Mouse (Mus musculus) liver, embryonic 13.5 days (tissue): ENCODE data around the gene Rhobtb1. TPM values are rescaled to one million over a fixed set of nuclear protein-coding genes. Genes with fewer than 3 reads are reported as not detected.
A peak's percentile ranks its signal among the peaks of the same experiment; 100 is the strongest.

Source experiments
- ATAC-seq: fragments of 200-750 bp; cut with Nextera tagmentation; 2 replicates; pipeline ENCODE4 v1.8.0; 2017; ENCODE audit warnings: low read depth, mild to moderate bottlenecking, moderate number of reproducible peaks, moderate library complexity
- DNase-seq: peaks from one replicate; pipeline ENCODE4 v3.0.0; 2022
- H3K27ac ChIP-seq: fragments of 300-500 bp; sonication (generic); 2 replicates; pipeline ENCODE4 v1.5.1; 2015; ENCODE audit warnings: moderate library complexity, mild to moderate bottlenecking, inconsistent platforms
- H3K27me3 ChIP-seq: fragments of 300-500 bp; sonication (generic); 2 replicates; pipeline ENCODE4 v1.6.1; 2015; ENCODE audit warnings: mild to moderate bottlenecking, inconsistent platforms
- H3K36me3 ChIP-seq: fragments of 300-500 bp; sonication (generic); 2 replicates; pipeline ENCODE4 v1.6.1; 2015; ENCODE audit warnings: mild to moderate bottlenecking, inconsistent platforms
- H3K4me1 ChIP-seq: fragments of 300-500 bp; sonication (generic); replicated peaks from 2 replicates; pipeline ENCODE4 v1.6.1; 2015; ENCODE audit warnings: inconsistent platforms
- H3K4me2 ChIP-seq: fragments of 300-500 bp; sonication (generic); 2 replicates; pipeline ENCODE4 v1.6.1; 2015; ENCODE audit warnings: inconsistent platforms, mild to moderate bottlenecking, moderate library complexity
- H3K4me3 ChIP-seq: fragments of 300-500 bp; sonication (generic); replicated peaks from 2 replicates; pipeline ENCODE4 v1.5.1; 2015; ENCODE audit warnings: mild to moderate bottlenecking, inconsistent platforms
- H3K9ac ChIP-seq: fragments of 300-500 bp; sonication (generic); 2 replicates; pipeline ENCODE4 v1.6.1; 2015; ENCODE audit warnings: mild to moderate bottlenecking, inconsistent platforms
- H3K9me3 ChIP-seq: fragments of 300-500 bp; sonication (generic); replicated peaks from 2 replicates; pipeline ENCODE4 v1.6.1; 2016; ENCODE audit warnings: inconsistent platforms
- WGBS: fragments of 180-500 bp; shearing (Covaris S2); methylation state at CpG from one replicate; pipeline ENCODE4 v1.1.7; 2015; ENCODE audit not compliant: insufficient replicate concordance; 5-methylcytosine and 5-hydroxymethylcytosine counted together
- polyA plus RNA-seq: library from polyadenylated mRNA; unstranded; fragments of >200 nt; fragmentation: Nextera tagmentation; extraction: Ambion mirVana; gene quantifications from 2 replicates; pipeline ENCODE4 v1.2.1, GENCODE M21; 2015

Rhobtb1 gene
- polyA plus RNA-seq, 1 experiment from 2014 or later, result 7.2 TPM

DNA sequence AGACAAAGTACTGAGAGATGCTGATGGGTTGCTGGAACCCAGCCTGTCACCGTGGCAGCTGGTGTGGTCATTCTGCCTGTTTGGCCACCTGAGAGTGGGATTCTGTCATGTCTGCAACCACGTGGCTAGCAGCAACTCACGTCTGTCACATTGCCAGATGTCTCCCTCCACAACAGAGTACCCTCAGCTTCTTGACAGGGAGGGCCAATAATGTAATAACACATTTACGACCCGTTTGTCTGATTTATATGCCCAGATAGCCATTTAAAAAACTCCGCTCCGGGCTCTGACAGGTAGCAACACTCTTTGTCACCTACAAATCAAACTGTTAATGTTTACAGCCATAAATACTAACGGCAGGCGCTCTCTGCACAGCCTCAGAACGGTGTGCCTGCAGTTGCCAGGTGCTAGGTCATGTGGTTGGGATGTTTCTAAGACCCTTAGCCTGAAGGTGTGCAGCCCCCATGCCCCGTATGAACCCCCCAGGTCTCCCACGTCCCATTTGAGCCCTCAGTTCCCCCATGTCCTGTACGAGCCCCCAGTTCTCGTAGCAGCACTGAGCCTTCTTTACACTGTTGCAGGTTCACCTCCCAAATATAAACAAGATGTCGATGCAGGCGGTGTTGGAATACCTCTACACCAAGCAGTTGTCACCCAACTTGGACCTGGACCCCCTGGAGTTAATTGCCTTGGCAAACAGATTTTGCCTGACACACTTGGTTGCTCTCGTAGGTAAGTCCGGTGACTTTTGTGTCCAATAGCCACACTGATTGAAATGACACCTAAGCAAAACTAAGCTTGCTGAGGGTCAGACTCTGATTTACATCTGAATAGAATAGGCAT is 127.8 kb downstream of the Rhobtb1 start:
- WGBS, result 73% methylated on average over 18 of the region's 18 CpGs
- Histone ChIP-seq H3K27ac (no peak overlapping the region), H3K9me3 (no peaks in the 10 kb centered on the region), H3K36me3 (peaks cover 24% of the 10 kb centered on the region), H3K9ac (no peak overlapping the region), H3K4me3 (no peak overlapping the region), H3K27me3 (no peaks in the 10 kb centered on the region), H3K4me1 (no peaks in the 10 kb centered on the region), H3K4me2 (no peak overlapping the region)
- ATAC-seq (no peak), DNase-seq (no peak)

- H3K9me3 ChIP-seq, result no peaks in the 10 kb centered on the region
- H3K4me3 ChIP-seq, result no peak overlapping the region
- WGBS, result 82% methylated on average over 7 of the region's 7 CpGs
- no peaks in the 10 kb centered on the region for H3K4me1 ChIP-seq
- no peaks in the 10 kb centered on the region for H3K27me3 ChIP-seq
- peaks cover 24% of the 10 kb centered on the region for H3K36me3 ChIP-seq
- no peak overlapping the region for H3K27ac ChIP-seq
- DNase-seq (no peak), ATAC-seq (no peak)
- H3K9ac ChIP-seq, result no peak overlapping the region
- no peak overlapping the region for H3K4me2 ChIP-seq
Observed at GRCm38 (mm10) chr10:69279607-69279978, 128.4 kb downstream of the Rhobtb1 start.

- H3K27ac ChIP-seq, result no peak overlapping the region
- no peak for DNase-seq
Observed at GRCm38 (mm10) chr10:69286939-69287338, 135.7 kb downstream of the Rhobtb1 start.

DNA sequence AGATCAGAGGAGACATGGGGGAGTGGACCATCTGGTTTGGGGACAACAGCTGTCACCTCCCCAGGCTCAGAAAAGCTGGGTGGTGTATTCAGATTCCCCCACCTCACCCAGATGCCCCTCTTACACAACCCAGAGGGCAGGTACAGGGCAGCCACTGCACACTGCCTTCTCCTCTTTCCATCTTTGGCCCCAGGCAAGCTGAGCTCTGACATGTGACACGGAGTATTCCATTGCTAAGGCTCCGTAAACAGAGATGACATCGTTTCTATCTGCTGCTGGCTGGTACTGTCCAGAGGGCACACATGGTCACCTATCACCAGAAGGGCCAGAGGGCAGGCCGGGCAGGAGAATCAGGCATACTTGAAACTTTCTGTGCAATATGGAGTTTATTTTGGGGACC is 136.9 kb downstream of the Rhobtb1 start:
- ATAC-seq, result 0 out of 2 replicates have a peak, but pooled peaks have one; percentile 43
- H3K4me3 ChIP-seq, result no peak overlapping the region
- DNase-seq, result no peak

More at GRCm38 (mm10) chr10:69286939-69287338, 135.7 kb downstream of the Rhobtb1 start:
- H3K9ac ChIP-seq, result no peak overlapping the region
- no peaks in the 10 kb centered on the region for H3K9me3 ChIP-seq
- peaks cover 3% of the 10 kb centered on the region; the same call in 1 of the 2 replicates for H3K4me1 ChIP-seq
- peaks cover 24% of the 10 kb centered on the region for H3K36me3 ChIP-seq
- no peak overlapping the region for H3K4me3 ChIP-seq
- no peaks in the 10 kb centered on the region for H3K27me3 ChIP-seq
- 91% methylated on average over 3 of the region's 3 CpGs for whole genome bisulfite sequencing
- no peak for ATAC-seq
- no peak overlapping the region for H3K4me2 ChIP-seq

DNA sequence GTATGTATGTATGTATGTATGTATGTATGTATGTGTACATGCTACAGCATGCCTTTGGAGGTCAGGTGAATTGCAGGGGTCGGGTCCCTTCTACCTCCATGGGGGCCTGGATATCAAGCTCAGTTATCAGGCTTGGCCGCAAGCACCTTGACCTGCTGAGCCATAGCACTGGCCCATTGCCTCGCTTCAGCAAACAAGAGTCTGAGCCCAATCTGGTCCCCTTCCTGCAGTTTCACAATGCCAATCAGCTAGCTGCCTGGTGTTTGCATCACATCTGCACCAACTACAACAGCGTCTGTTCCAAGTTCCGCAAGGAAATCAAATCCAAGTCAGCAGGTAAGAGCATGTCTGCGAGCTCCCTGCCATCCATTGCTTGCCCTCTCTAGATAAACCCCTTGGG is 137.5 kb downstream of the Rhobtb1 start:
- no peak for ATAC-seq
- Histone ChIP-seq H3K4me3 (no peak overlapping the region), H3K27ac (no peak overlapping the region), H3K27me3 (no peaks in the 10 kb centered on the region), H3K9ac (no peak overlapping the region), H3K4me2 (no peak overlapping the region), H3K9me3 (no peaks in the 10 kb centered on the region), H3K4me1 (peaks cover 3% of the 10 kb centered on the region; the same call in 1 of the 2 replicates), H3K36me3 (peaks cover 14% of the 10 kb centered on the region; the same call in 1 of the 2 replicates)
- WGBS, result 63% methylated on average over 6 of the region's 6 CpGs
- no peak for DNase-seq

More for the DNA sequence above, 136.9 kb downstream of the Rhobtb1 start:
- no peaks in the 10 kb centered on the region for H3K27me3 ChIP-seq
- H3K9ac ChIP-seq, result no peak overlapping the region
- no peaks in the 10 kb centered on the region for H3K9me3 ChIP-seq
- peaks cover 16% of the 10 kb centered on the region for H3K36me3 ChIP-seq
- no peak overlapping the region for H3K4me2 ChIP-seq
- H3K4me1 ChIP-seq, result peaks cover 3% of the 10 kb centered on the region; the same call in 1 of the 2 replicates
- no peak overlapping the region for H3K27ac ChIP-seq
- WGBS, result 72% methylated on average over 4 of the region's 4 CpGs

DNA sequence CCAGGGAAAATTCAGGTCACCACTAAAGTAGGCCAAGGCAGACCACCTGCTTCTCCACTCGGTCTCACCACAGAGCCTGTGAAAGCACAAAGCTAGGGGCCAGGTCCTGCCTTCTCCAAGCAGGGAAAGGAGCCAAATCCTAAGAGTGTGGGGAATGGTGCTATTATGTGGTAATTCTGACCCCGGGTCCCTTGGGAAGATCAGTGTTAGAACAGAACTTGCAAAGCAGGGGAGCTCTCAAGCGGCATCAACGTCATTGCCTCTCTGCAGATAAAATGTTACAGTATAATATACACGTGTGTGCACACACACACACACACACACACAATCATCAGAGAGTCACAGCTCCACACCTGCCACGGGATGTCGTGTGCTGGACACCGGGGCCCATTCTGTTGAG is 139.5 kb downstream of the Rhobtb1 start:
- peaks cover 9% of the 10 kb centered on the region; the same call in 1 of the 2 replicates for H3K36me3 ChIP-seq
- DNase-seq, result no peak
- no peak overlapping the region for H3K4me3 ChIP-seq
- no peak overlapping the region for H3K4me2 ChIP-seq
- no peaks in the 10 kb centered on the region for H3K9me3 ChIP-seq
- no peaks in the 10 kb centered on the region for H3K27me3 ChIP-seq
- 77% methylated on average over 8 of the region's 8 CpGs for WGBS
- no peak overlapping the region for H3K9ac ChIP-seq
- ATAC-seq, result no peak
- H3K27ac ChIP-seq, result no peak overlapping the region
- H3K4me1 ChIP-seq, result peaks cover 3% of the 10 kb centered on the region; the same call in 1 of the 2 replicates

DNA sequence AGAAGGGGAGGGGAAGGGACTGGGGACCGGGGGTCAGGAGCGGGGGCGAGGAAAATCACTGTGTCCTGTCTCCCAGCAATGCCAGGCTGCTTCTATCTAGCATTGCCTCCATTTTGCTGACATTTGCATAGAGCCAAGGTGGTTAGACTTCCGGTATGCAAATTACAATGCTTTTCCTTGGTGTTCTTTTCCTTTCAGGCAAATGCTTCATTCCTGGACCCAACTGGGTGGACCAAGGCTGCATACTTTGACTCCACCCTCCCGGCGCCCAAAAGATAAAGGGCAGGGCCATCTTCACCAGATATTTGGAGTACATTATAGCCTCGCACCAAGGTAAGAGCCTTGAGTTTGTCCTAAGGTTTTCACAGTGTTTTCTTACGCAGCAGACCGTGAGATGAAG is 144.7 kb downstream of the Rhobtb1 start:
- DNase-seq, result no peak
- Histone ChIP-seq H3K27me3 (no peaks in the 10 kb centered on the region), H3K4me3 (no peak overlapping the region), H3K9me3 (no peaks in the 10 kb centered on the region), H3K4me2 (no peak overlapping the region), H3K27ac (no peak overlapping the region), H3K9ac (no peak overlapping the region), H3K4me1 (no peaks in the 10 kb centered on the region), H3K36me3 (no peaks in the 10 kb centered on the region)
- ATAC-seq, result no peak
- 74% methylated on average over 9 of the region's 9 CpGs for WGBS

GRCm38 (mm10) chr10:69299985-69300384 is 148.8 kb downstream of the Rhobtb1 start:
- no peaks in the 10 kb centered on the region for H3K36me3 ChIP-seq
- no peak for ATAC-seq
- H3K9ac ChIP-seq, result no peak overlapping the region
- H3K4me1 ChIP-seq, result peaks cover 12% of the 10 kb centered on the region
- 68% methylated on average over 7 of the region's 7 CpGs for WGBS
- H3K27me3 ChIP-seq, result no peaks in the 10 kb centered on the region
- no peak overlapping the region for H3K4me2 ChIP-seq
- no peak for DNase-seq
- H3K9me3 ChIP-seq, result no peaks in the 10 kb centered on the region
- no peak overlapping the region for H3K27ac ChIP-seq
- H3K4me3 ChIP-seq, result no peak overlapping the region

GRCm38 (mm10) chr10:69302667-69303066 is 151.4 kb downstream of the Rhobtb1 start:
- no peak overlapping the region for H3K27ac ChIP-seq
- no peak overlapping the region for H3K4me3 ChIP-seq
- no peaks in the 10 kb centered on the region for H3K27me3 ChIP-seq
- no peak overlapping the region for H3K4me2 ChIP-seq
- 67% methylated on average over 3 of the region's 3 CpGs for WGBS
- DNase-seq (no peak), ATAC-seq (no peak)
- peaks cover 31% of the 10 kb centered on the region for H3K4me1 ChIP-seq
- no peaks in the 10 kb centered on the region for H3K9me3 ChIP-seq
- no peak overlapping the region for H3K9ac ChIP-seq
- no peaks in the 10 kb centered on the region for H3K36me3 ChIP-seq

DNA sequence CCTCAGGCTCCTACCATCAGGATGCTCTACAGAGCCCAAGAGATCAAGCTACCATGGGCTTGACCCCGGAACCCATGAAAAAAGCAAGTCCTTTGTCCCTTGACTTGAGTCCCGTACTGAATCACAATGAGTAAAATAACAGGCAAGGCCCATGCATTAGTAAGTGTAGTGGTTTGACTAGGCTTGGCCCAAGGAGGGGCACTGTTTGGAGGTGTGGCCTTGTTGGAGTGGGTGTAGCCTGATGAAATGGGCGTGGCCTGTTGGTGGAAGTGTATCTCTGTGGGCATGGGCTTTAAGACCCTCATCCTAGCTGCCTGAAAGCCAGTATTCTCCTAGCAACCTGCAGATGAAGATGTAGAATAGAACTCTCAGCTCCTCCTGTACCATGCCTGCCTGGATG is 153.6 kb downstream of the Rhobtb1 start:
- peak; percentile 41; the same call in 1 of the 2 replicates for ATAC-seq
- peak; percentile 16 for DNase-seq
- WGBS, result 64% methylated on average over 3 of the region's 3 CpGs
- no peaks in the 10 kb centered on the region for H3K27me3 ChIP-seq
- peak overlapping the region; percentile 63; the same call in 1 of the 2 replicates for H3K27ac ChIP-seq
- no peaks in the 10 kb centered on the region for H3K9me3 ChIP-seq
- H3K4me3 ChIP-seq, result no peak overlapping the region
- H3K4me2 ChIP-seq, result peak overlapping the region; percentile 43; the same call in 1 of the 2 replicates
- H3K9ac ChIP-seq, result no peak overlapping the region
- H3K4me1 ChIP-seq, result peaks cover 31% of the 10 kb centered on the region
- no peaks in the 10 kb centered on the region for H3K36me3 ChIP-seq

GRCm38 (mm10) chr10:69305600-69305999 is 154.4 kb downstream of the Rhobtb1 start:
- H3K27ac ChIP-seq, result peak overlapping the region; percentile 63
- WGBS, result 43% methylated on average over 7 of the region's 7 CpGs
- H3K4me3 ChIP-seq, result no peak overlapping the region
- H3K9me3 ChIP-seq, result no peaks in the 10 kb centered on the region
- ATAC-seq (peak; percentile 77), DNase-seq (peak; percentile 17)
- peak overlapping the region; percentile 43 for H3K4me2 ChIP-seq
- no peak overlapping the region for H3K9ac ChIP-seq
- H3K36me3 ChIP-seq, result no peaks in the 10 kb centered on the region
- peaks cover 31% of the 10 kb centered on the region for H3K4me1 ChIP-seq
- H3K27me3 ChIP-seq, result no peaks in the 10 kb centered on the region
